Mouse (Mus musculus) cerebellum, postnatal 25 days (tissue): ENCODE results near the gene Acvrl1.

Experiments
- DNase-seq, 2 experiments: peaks; one replicate each; pipeline ENCODE4 v3.0.0; 2021; ENCODE audit warnings: mixed read lengths in 2 of 2

The Acvrl1 gene

GRCm38 (mm10) chr15:101142672-101143071, 14.3 kb downstream of the Acvrl1 start:
- DNase-seq = no peak

GRCm38 (mm10) chr15:101143494-101143893, 15.2 kb downstream of the Acvrl1 start:
- DNase-seq = peak in 1 of 2 experiments; percentile 33

DNA sequence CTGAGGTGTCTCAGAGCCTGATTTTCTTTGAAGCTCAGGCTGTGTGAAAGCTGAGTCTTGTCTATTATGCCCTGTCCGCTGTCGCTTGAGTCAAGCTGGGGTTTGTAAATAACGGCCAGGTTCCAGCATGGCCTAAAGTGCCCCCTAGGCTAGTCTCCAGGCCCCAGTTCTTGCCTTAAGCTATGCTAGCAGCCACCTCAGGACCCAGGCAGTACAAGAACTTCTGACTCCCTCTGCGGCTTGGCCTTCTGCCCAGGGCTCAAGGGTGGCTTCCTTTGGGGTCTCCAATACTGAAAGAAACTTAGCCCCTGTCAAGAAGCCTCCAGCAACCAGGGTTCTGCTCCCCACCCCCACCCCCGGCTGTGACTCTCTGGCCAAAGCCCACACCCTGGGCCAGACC, 15.9 kb downstream of the Acvrl1 start:
- DNase-seq = no peak

DNA sequence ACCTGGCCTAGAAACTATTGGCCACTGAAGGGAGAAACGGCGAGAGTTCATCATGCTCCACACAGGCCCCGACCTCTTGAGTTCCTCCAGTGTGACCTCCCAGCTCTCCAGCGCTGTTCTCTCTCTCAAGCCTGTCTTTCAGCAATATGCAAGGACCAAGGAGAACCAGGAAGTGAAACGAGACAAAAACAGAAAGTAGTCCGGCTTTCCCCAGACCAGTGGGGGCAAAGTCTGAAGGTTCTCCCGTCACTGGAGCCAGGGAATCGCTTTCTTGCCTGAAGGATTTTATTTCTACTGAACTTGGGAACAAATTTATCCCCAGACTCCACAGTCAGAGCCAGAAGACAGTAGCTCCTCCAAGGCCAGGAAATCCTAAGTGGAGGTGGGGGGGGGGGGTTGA, 16.5 kb downstream of the Acvrl1 start:
- DNase-seq = no peak

DNA sequence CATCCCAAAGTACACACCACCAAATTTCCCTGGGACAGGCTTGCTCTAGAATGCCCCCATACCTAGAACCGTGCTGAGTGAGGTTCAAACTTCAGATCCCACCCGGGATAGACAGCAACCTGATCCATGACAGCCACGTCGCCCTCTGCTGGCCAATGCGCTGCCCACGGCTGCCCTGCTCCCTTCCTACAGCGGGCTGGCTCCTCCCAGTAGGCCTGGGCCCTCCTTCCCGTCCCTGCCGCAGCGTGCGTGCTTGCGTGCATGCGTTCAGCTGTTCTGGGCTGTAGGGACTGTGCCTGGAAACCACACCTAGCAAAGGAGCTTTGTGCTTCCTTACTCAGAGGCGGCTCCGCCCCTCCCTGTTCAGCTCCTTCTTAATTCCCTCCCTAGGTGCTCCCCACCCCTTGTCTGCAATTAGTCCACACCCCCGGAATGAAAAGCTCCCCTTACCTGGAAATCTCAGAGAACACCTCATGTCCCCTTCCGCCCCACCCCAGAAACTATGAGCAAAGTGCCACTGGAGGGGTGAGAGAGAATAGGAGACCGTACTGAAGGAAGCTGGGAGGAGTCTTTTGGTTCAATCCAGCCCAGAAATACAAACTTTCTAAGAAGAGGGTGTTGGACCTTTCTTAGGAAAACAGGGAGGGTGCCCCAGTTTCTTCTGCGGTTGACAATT, 17.2 kb downstream of the Acvrl1 start:
- peak; percentile 93 to 96 for DNase-seq

DNA sequence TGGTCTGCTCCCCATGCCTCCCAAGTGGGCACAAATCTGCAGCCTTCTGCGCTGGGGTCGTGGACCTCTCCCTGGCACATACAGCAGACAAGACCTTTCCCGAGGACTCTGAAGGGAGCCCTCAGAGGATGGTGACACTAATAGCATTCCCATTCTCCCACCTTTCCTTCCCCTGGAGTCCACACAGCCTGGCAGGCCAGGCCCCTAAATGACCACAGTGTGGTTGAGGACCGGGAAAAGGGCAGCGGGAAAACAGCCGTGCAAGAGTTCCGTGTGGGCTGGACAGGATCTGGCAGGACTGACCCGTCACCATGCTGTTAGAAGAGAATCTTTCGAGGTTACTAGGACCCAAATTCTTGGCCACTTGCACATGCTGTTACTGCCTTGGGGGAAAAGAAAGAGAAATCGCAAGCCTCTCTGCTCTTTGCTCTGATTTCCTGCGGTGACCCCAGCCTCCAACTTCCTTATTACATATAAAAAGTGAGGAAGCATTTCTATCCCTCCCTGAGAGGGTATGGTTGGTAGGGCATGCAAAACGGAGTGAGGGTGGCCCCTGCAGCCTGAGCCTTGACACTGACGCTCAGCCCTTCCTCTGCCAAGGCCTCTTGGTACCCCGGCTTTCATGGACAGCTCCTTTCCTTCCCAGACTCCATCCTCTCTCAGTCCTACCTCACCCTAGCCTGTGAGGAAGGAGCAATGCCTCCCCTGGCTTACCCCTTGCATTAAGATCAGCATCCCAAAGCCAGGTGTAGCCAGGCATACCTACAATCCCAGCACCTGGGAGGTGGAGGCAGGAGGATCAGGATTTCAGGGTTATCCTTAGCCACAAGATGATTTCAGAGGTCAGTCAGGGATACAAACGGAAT, 18.0 kb downstream of the Acvrl1 start:
- no peak for DNase-seq

GRCm38 (mm10) chr15:101147115-101147909, 19.0 kb downstream of the Acvrl1 start:
- DNase-seq = no peak

DNA sequence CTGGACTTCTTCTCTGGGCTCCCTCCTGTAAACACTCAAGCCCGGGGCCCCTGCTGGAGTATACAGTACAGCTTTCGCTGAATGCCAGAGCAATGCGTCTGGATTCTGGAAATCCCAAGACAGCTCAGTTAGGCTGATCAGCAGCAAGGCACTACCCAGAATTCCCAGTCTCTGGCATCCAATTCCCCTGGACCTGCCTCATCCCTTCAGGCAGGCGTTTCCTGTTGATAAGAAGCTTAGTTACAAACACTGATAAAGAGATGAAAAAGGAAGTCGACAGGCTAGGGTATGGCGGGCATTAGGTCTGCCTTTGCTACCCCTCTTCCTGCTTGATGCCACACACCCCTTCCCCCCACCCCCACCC, 19.6 kb downstream of the Acvrl1 start:
- no peak for DNase-seq

- no peak for DNase-seq
These were observed 20.3 kb downstream of the Acvrl1 start for GRCm38 (mm10) chr15:101148604-101149003.

- no peak for DNase-seq
These were observed 23.3 kb downstream of the Acvrl1 start for GRCm38 (mm10) chr15:101151409-101152261.

GRCm38 (mm10) chr15:101154700-101155616, 26.6 kb downstream of the Acvrl1 start:
- DNase-seq = no peak

DNA sequence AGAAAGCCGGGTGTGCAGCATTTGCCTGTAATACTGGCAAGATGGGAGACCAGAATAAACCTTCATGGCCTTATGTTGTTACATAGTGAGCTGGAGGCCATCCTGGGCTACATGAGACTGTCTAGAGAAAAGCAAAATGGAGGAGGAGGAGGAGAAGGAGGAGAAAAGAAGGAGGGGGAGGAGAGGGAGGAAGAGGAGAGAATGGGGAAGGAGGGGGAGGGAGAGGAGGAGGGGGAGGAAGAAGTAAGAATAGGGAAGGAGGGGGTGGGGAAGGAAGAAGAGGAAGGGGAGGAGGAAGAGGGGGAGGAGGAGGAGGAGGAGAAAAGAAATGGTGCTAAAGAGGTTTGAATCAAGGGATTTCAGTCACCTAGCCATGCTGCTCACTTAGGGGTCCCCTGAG, 31.8 kb downstream of the Acvrl1 start:
- DNase-seq = no peak

- DNase-seq = no peak
These were observed 32.3 kb downstream of the Acvrl1 start for GRCm38 (mm10) chr15:101160591-101160990.

- no peak for DNase-seq
These were observed 33.2 kb downstream of the Acvrl1 start for GRCm38 (mm10) chr15:101161534-101161933.

- DNase-seq = no peak
These were observed 34.7 kb downstream of the Acvrl1 start for GRCm38 (mm10) chr15:101163056-101163458.

DNA sequence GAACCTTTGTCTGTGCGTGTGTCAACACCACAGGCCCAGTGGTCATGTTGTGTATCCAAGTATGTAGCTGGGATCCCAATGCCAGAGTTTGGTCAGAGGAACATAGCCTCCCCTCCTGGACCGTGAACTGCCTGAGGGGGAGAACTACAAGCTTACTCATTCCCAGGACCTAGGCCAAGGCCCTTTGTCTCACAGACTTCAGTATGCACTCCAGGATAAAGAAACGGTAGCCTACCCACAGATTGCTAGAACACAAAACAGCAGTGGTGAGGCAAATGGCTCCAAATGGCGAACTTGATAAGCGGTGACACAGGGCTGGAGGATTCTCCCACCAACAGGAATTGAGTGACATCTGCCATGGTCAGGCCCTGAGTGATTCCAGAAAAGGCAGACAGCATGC, 35.5 kb downstream of the Acvrl1 start:
- no peak for DNase-seq

- peak in 1 of 2 experiments; percentile 53 for DNase-seq
These were observed 36.0 kb downstream of the Acvrl1 start for GRCm38 (mm10) chr15:101164291-101164690.

- peak; percentile 44 to 55 for DNase-seq
These were observed 37.5 kb downstream of the Acvrl1 start for GRCm38 (mm10) chr15:101165658-101166437.

DNA sequence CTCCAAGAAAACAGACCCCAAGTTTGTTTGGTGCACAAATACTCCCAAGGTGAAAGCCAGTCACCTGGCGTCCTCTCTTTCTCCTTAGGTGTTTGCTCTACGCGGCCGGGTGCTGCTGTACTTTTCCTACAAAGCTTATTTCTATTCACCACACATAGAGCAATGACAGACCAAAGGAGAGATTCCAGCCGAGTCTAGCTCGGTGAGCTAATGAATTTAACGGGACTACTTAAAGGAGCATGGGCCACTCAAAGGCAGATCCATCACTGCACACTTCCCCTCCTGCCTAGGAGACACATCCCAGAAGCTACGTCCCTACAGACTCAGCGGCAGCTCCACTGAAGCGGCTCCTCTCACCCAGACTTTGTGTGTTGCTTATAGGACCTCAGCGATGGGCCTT, 39.2 kb downstream of the Acvrl1 start:
- DNase-seq = no peak

GRCm38 (mm10) chr15:101169910-101170309, 41.6 kb downstream of the Acvrl1 start:
- DNase-seq = no peak
